Mouse (Mus musculus) A20 (cell line): ENCODE measurements around the gene Nyap1.
"Not testable (repeated sequence)": the region's sequence is repeated elsewhere in the genome, so short reads cannot be mapped to it uniquely, and the experiment has no call there.

ENCODE experiments used
- DNase-seq: peaks from one replicate; pipeline ENCODE4 v3.0.0-alpha.2; 2011; ENCODE audit warnings: low read depth, low spot score

Gene Nyap1

DNA sequence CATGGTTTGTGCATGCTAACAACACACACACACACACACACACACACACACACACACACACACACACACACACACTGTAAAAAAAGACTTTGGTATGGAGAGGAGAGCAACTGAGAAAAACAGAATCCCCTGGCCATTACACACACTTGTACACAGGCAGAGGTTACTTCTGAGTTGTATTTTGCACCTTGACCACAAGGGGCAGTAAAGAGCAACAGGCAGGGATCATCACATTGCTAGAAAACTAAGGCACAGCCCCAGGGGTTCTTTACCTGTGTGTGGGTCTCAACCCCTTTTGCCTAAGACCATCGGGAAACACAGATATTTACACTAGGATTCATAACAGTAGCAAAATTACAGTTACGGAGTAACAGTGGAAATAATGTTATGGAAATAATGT lies 29.3 kb upstream of the Nyap1 start:
- peak; percentile 67 for DNase-seq

DNA sequence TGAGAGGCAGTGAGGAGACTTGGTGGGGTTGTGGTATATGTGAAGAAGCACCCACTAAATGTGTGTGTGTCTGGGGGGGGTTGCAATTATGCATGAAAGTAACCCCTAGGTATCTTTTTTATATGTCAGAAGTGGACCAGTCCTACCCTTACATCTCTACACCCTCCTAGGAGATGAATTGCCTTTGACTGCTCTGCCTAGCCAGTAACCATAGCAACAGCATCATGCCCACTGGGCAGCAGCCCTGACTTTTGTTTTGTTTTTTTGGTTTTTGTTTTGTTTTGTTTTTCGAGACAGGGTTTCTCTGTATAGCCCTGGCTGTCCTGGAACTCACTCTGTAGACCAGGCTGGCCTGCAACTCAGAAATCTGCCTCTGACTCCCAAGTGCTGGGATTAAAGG lies 27.1 kb upstream of the Nyap1 start:
- no peak for DNase-seq

DNA sequence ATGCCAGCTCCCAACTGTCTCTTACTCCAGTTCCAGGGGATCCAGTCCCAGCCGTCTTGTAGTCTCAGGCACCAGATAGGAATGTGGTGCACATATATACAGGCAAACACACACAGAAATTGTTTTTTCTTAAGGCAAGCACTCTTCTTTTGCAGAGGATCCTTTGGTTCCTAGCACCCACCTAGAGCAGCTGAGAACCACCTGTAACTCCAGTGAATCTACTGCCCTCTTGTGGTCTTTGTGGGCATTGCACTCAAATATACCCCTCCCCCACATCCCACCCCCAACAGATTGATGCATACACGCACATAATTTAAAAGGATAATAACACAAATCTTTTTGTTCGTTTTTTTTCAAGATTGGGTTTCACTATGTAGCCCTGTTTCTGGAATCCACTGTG lies 24.9 kb upstream of the Nyap1 start:
- peak; percentile 66 for DNase-seq

DNA sequence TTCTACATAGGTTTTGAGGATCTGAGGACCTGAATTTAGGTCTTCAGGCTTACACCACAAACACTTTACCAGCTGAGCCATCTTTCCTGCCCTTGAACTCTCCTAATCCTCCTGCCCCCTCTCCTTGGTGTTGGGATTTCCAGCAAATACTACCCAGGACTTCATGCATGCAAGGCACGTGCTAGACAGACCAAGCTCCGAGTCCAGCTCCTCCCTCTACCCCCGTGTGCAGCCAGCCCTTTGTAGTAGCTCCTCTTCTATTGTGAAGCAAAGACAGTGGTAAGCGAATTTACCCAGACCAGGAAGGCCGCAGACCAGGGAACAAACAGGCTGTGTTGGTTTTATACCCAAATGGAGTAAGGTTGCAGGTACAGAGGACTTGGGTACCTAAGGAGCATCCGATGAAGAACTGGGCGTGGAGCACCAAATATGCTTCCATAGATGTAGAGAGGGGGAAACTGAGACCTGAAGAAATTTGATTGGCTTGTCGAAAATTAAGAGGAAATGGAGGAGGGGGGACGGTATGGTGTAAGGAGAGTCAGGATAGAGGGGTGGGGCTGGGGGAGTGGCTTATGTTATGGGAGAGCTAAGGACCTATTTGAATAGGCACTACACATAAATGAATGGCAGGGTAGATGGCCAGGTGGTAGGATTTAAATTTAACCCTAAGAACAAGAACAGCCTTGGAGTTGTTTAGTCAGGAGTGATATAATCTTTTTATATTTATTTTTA lies 23.4 kb upstream of the Nyap1 start:
- DNase-seq, result no peak

DNA sequence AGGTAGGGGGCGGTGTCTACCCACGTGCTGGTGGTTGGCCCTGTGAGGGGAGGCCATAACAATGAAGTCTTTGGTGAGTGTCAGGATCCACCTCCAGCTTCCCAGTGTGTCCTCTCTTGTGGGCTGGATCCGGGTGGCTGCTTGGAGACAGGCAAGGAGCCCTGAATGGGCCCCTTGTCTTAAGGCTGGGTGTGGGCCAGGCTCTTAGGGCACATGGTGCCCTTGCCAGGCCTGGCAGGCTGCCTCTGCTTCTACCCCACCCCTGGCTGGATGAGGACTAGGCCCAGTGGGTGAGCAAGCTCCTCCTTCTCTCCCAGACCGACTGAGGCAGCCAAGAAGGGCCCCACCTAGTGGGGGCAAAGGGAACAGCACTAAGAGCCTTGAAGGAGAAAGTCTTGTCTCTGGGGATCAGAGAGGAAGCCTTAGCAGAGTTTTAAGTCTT lies 18.6 kb upstream of the Nyap1 start:
- peak; percentile 85 for DNase-seq

DNA sequence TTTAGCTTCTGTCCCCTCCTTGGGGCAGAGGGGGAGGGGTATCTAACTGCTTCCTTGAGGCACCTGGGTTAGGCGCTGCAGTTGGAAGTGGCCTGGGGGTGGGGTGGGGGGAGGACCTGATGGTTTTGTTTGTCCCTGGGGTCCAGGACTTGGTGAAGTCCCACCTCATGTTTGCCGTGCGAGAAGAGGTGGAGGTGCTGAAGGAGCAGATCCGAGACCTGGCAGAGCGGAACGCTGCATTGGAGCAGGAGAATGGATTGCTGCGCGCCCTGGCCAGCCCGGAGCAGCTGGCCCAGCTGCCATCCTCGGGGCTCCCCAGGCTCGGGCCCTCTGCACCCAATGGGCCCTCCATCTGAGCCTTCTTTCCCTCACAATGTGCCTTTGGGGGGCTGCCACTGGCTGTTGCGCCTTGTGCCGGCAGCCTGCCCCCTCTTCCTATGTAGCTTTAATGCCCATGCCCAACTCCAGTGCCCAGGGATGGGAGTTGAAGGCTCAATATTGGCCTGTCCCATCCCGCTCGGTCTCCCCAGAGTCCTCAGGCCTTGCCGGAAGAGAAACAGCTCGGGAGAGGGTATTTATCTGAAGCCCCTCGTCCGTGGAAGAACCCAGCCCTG lies 17.6 kb upstream of the Nyap1 start:
- no peak for DNase-seq

DNA sequence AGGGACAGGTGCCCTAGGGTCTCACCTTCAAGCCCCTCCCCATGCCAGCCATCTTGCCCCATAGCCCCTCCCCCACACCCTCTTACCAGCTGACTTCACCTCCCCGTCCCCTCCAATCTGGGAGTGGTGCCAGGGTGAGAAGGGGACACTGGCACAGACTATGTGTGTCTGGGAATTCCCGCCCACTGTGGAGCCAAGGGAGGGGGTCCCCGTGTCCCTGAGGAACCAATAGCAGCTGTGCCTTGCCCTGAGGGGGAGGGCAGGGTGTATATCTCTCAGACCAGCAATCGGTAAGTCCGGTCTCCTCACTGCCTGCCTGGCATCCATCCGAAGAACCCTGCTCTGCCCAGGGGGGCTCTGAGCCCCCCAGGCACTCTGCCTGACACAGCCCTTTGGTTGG lies 16.5 kb upstream of the Nyap1 start:
- no peak for DNase-seq

DNA sequence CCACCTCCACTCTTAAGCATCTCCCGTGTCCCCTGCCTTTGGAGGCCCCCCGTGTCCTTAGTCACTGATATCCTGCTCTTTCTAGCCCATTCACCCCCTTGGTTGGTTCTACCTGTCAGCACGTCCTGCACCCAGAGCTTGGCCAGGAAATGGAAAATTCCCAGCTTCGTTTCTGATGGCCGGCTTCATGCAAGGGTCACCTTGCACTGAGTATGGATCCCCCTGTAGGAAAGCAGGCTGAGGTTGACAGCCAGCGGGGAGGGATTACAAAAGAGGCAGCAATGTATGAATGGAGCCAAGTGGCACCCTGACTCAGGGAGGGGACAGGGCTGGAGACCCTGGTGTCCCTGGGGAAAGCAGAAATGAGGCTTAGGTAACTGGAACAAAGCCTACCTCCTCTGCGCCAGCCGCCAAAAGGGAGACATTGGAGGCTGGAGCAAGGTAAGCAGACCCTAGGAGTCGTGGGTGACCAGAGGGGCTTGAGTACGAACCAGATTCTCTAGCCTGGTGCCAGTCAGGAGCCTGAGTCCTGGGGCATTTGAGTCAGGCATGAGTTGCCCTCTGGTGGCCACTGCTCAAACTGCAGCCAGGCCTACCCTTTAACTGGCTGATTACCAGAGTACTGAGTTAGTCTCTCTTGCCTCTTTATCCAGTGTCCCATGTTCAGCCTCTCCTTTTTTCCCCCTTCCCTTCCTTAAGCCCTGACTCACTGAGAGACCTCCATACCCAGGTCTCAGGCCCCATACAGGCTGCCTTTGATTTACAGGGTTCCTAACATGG lies 15.7 kb upstream of the Nyap1 start:
- DNase-seq, result peak; percentile 77

DNA sequence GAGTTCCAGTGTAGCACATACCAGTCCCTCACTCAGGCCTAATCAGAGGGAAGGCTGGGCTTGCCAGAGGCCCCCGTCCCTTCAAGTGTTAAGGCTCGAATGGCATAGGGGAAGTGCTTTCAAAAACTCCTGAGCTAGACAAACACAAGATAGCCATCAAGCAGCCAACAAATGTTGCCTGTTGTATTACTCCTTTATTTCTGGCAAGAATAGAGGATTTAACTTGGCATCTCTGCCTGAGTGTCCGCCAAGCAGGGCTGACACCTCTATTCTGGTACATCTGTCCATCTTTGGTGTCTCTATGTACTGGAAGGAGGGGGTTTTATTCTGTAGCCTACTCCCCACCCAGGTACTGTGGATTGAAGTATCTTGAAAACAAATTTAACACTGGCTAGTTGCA lies 14.7 kb upstream of the Nyap1 start:
- DNase-seq, result no peak

DNA sequence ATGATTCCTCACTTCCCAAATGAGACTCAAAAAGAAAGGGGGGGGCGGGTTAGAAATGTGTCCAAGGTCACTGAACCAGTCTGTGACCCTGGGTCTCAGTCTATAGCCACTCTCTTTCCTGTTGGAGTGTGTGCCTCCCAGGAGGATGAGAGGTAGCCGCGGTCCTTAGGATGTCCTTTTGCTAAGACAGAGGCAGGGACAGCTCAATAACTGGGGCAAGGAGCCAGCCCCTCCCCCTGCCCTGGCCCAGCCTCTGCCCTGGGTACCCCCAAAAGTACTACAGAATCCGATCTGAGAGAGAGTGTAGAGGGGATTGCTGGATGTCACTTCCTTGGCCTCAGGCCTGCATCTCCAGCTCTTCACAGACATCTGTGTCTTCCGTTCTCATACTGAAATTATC lies 14.0 kb upstream of the Nyap1 start:
- DNase-seq, result no peak

DNA sequence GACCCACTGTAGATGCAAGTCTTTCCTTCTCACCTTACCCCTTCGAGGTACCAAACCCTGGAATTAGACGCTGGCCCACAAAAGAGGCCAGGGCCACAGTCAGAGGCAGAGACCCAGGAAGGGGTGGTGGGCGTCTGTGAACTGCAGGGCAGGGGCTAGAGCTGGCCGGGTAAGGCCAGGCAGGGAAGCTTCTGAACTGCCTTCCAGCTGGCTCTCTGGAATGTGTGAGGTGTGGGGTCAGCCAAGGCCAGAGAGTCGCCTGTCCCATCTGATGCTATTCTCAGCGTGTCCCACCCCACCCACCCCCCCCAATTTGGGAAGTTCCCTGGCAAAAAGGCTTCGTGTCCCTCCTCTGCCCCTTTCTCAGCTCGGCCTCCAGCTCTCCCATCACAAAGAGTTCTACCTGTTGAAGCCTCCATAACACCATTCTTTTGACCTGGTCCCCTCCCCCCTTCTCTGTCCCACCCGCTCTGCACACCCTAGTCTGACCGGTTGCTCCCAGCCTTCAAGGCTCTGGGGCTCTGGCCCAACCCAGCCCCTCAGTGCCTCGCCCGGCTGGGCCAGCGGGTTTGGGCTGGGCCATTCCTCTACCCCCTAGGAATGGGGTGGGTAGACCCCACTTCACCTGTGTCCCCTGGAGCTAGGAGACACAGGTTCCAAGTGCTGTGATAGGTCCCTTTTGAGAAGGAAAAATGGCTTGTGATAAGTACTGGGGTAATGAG lies 11.9 kb upstream of the Nyap1 start:
- DNase-seq, result no peak

DNA sequence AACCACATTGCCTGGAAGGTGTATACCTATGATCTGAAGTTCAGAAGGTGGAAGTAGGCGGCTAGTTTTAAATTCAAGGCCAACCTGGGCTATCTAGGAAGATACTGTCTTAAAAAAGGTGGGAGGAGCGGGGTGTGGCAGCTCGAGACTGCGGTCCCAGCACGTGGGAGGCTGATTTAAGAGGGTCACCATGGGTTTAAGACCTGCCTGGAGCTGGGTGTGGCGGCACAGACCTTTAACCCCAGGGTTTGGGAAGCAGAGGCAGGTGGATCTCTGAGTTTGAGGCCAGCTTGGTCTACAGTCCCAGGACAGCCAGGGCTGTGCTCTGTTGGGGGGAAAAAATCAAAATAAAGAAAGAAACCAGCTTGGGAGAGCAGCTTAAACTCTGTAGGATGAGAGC lies 10.6 kb upstream of the Nyap1 start:
- no peak for DNase-seq

DNA sequence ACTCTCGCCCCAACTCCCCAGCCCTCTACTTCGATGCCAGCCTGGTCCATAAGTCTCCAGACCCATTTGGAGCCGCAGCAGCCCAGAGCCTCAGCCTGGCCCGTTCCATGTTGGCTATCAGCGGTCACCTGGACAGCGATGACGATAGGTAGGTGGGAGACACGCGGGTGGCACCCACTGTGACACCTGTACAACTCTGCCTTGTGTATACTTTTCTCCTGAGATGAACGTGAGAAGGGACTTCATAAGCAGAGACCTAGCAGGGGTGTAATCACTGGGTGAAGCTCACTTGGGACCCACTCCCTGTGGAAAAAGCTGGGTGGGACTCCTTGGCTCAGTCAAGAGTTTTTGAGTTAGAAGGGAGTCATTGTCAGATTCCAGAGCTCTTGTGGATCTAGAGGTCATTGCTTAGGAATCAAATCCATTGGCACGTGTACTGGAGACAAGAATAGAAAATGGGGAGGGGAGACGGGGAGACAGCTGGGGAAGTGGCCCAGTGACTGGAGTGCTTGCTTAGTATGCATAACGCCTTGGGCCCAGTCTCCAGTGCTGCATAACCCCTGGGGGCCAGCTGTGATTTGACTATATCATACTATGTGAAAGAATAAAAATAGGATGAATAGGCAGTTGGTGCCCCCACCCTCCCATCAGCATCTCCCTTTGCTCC lies 9.9 kb upstream of the Nyap1 start:
- no peak for DNase-seq

DNA sequence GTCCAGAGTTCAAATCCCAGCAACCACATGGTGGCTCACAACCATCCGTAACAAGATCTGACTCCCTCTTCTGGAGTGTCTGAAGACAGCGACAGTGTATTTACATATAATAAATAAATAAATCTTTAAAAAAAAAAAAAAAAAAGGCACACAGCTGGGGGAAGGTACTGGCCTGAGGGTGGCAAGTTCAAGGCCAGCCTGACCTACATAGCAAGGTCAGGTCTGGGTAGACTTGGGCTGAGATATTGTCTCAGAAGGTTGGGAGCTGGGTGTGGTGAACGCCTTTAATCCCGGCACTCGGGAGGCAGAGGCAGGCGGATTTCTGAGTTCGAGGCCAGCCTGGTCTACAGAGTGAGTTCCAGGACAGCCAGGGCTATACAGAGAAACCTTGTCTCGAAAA lies 8.8 kb upstream of the Nyap1 start:
- DNase-seq, result not testable (repeated sequence)

DNA sequence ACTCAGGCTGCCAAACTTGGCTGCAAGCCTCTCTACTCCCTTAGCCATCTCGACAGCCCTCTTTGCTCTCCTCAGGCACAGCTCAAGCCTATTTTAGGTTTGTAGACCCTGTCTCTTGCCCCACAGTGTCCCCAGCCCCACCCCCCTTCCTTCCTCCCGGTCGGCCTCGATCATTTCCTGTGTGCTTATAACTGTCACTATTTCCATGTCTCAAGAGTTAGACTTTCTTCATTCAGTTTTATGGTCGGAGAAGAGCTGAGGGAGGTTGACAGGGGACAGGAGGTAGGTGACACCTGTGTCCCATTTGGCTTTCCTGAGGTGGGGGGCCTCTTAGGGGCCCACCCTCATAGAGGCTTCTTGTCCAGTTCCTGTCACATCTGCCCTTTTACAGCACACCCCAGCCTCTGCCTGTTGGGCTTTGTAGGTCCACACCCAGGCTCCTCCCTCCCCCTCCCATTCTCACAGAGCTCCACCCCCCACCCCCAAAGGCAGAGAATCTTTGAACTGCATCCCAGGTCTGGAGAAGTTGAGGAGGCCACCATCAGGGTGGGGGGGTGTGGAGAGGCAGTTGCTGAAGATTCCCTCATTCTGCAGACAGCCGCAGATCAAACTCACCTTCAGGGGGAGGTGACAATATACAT lies 7.9 kb upstream of the Nyap1 start:
- DNase-seq, result no peak

DNA sequence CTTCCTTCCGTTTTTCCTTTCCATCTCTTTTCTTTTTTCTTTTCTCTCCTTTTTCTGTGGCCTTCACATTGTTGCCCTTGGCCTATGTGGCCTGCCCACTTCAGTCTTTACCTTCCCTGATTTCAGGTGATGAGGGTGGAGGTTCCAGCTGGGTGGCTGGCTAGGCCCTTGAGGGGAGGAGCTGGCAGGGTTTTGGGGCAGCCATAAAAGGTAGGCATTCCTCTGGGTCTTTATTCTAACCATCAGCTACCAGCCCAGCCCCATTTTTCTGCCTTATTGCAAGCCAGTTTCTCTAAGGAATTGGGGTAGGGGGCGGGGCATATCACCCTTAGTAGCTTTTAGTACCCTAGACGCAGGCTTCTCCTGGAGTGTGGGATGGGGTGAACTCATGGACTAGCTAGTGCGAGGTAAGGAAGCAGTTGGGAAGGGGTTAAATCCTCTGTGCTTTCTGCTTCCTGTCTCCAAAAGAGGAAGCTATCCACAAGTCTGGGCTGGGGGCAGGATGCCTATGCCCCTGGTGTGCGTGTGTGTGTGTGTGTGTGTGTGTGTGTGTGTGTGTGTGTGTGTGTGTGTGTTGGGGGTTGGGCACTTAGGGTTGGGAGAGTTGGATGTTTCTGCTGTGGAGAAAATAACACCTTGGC lies 6.8 kb upstream of the Nyap1 start:
- peak; percentile 29 for DNase-seq

DNA sequence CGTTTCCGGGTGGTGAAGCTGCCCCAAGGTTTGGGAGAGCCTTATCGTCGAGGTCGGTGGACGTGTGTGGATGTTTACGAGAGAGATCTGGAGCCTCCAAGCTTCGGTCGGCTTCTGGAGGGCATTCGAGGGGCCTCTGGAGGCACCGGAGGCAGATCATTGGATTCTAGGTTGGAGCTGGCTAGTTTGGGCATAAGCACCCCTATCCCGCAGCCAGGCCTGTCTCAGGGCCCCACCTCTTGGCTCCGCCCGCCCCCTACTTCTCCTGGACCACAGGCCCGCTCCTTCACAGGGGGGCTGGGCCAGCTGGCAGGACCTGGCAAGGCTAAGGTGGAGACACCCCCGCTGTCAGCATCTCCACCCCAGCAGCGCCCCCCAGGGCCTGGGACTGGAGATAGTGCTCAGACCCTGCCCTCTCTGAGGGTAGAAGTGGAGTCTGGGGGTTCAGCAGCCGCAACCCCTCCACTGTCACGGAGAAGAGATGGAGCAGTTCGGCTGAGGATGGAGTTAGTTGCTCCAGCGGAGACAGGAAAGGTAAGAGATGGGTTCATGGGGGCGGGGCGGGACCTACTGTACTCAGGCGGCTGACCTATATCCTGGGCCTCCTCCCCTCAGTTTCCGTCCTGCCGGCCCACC lies 6.0 kb upstream of the Nyap1 start:
- DNase-seq, result peak; percentile 83

DNA sequence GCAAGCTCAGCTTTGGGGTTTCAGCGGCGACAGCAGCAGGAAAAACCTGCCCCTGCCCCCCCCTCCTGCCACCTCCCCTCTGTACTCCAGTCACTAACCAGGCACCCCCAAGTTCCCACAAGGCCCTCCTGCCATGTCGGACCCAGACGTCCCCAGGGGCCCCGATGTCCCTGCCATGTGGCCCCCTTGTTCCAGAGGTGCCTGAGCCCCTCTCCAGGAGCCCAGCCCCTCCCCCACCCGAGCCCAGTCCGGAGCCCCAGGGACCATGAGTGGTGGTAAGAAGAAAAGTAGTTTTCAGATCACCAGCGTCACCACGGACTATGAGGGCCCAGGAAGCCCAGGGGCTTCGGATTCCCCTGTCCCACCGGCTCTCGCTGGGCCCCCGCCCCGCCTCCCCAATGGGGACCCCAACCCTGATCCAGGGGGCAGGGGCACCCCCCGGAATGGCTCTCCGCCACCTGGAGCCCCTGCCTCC lies 5.5 kb upstream of the Nyap1 start:
- no peak for DNase-seq

DNA sequence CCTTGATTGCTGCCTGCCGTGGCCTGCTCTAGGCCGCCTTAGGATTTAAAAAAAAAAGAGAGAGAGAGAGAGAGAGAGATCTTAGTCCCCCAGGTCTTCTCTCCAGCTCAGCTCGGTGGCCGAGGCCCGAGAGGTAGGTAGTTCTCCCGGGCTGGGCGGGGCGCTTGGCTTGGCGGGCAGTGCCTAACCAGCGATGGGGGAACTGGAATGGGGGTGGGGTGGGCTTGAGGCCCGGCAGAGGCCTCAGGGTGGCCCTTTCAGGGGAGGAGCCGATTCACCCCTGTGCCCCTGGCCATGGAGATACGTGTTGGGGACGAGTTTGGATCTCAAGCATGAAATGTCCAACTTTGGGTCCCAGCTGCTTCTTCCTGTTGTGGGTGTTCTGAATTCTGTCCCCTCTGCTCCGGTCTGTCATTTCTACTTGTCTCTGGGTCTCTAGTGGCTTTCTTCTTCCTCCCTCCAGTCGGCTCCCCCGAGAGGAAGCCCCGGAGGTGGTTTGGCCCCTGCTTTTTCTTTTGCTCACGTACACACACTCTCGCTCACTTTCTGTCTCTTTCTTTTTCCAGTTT lies 5.0 kb upstream of the Nyap1 start:
- peak; percentile 90 for DNase-seq
